Mouse (Mus musculus): Measurements from ENCODE around the gene Ndufv2. TPM values are rescaled to one million over a fixed set of nuclear protein-coding genes. Genes with fewer than 3 reads are reported as not detected.

The Ndufv2 gene
- polyA plus RNA-seq, 1 experiment: 181 TPM

Other genes starting within 250 kb of the Ndufv2 start
- gene Ralbp1, start 215.8 kb downstream of the Ndufv2 start, polyA plus RNA-seq (2012; rRNA removed): 50.2 and 51.9 TPM in 2 replicates
- gene Twsg1, start 150.3 kb downstream of the Ndufv2 start, polyA plus RNA-seq (2012; rRNA removed): 19.9 and 24.8 TPM in 2 replicates
- 24.4 and 26.1 TPM in 2 replicates for gene Ankrd12, start 24.5 kb downstream of the Ndufv2 start, polyA plus RNA-seq (2012; rRNA removed)
- 43.2 and 46.6 TPM in 2 replicates for gene Washc1, start 10.0 kb upstream of the Ndufv2 start, polyA plus RNA-seq (2012; rRNA removed)
- 2.5 and 3.6 TPM in 2 replicates for gene Ddx11, start 22.0 kb upstream of the Ndufv2 start, polyA plus RNA-seq (2012; rRNA removed)